Mouse (Mus musculus): ENCODE results near the gene Olfr996.

DNA sequence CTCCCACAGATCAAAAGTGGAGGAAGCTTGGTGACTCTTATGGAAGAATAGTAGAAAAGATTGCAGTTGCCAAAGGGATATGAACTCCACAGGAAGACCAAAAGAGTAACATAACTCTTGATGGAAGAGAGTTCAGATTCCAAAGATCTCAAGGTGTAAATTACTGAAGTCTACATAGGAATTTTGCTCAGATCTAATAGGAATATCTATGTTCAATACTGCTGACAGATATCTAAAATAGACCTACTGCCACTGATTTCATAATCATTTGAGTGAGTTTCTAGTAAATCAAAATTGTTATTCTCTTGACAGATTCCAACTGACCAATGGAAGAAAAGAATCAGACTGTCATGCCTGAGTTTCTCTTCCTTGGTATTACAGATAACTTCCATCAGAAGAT lies at the start of gene Olfr996:
- TF ChIP-seq CTCF (IDR thresholded peaks at IDR 0.05; ENCODE audit: extremely low read depth, insufficient read depth, insufficient read length, insufficient replicate concordance) = no peak
- TF ChIP-seq POLR2A (IDR thresholded peaks at IDR 0.05; ENCODE audit: low read depth, low read length) = no peak
